Mouse (Mus musculus) hindbrain, embryonic 11.5 days (tissue): Measurements from ENCODE around the gene Zbtb16. TPM values are rescaled to one million over a fixed set of nuclear protein-coding genes. Genes with fewer than 3 reads are reported as not detected.
A peak's percentile ranks its signal among the peaks of the same experiment; 100 is the strongest.

Source experiments
- ATAC-seq: fragments of 200-750 bp; cut with Nextera tagmentation; 2 replicates; pipeline ENCODE4 v1.8.0; 2017; ENCODE audit warnings: mild to moderate bottlenecking, moderate TSS enrichment, moderate library complexity; ENCODE audit not compliant: low FRiP score
- DNase-seq: peaks from one replicate; pipeline ENCODE4 v3.0.0-alpha.2; 2015; ENCODE audit warnings: low spot score
- H3K27ac ChIP-seq: fragments of 300-500 bp; sonication (generic); 2 replicates; pipeline ENCODE4 v1.5.1; 2014; ENCODE audit warnings: mild to moderate bottlenecking, low read depth, low read length
- H3K27me3 ChIP-seq: fragments of 300-500 bp; sonication (generic); 2 replicates; pipeline ENCODE4 v1.6.1; 2014; ENCODE audit warnings: mild to moderate bottlenecking, low read length, moderate library complexity, mixed read lengths; ENCODE audit not compliant: control insufficient read depth, insufficient read depth
- H3K36me3 ChIP-seq: fragments of 300-500 bp; sonication (generic); 2 replicates; pipeline ENCODE4 v1.6.1; 2014; ENCODE audit warnings: mild to moderate bottlenecking, low read length, moderate library complexity, mixed read lengths; ENCODE audit not compliant: control insufficient read depth, insufficient read depth
- H3K4me1 ChIP-seq: fragments of 300-500 bp; sonication (generic); replicated peaks from 2 replicates; pipeline ENCODE4 v1.6.1; 2014; ENCODE audit warnings: low read length, mixed read lengths; ENCODE audit not compliant: control insufficient read depth, insufficient read depth
- H3K4me2 ChIP-seq: fragments of 300-500 bp; sonication (generic); replicated peaks from 2 replicates; pipeline ENCODE4 v1.6.1; 2014; ENCODE audit warnings: mild to moderate bottlenecking, low read depth, low read length
- H3K4me3 ChIP-seq: fragments of 300-500 bp; sonication (generic); 2 replicates; pipeline ENCODE4 v1.5.1; 2014; ENCODE audit warnings: low read depth, low read length
- H3K9ac ChIP-seq: fragments of 300-500 bp; sonication (generic); 2 replicates; pipeline ENCODE4 v1.6.1; 2014; ENCODE audit warnings: low read depth, low read length
- H3K9me3 ChIP-seq: fragments of 300-500 bp; sonication (generic); 2 replicates; pipeline ENCODE4 v1.6.1; 2016; ENCODE audit warnings: low read length; ENCODE audit not compliant: control insufficient read depth
- whole genome bisulfite sequencing: fragments of 180-500 bp; shearing (Covaris S2); extraction: QIAGEN DNeasy Blood & Tissue Kit; methylation state at CpG from one replicate; pipeline ENCODE4 v1.1.7; 2014; 5-methylcytosine and 5-hydroxymethylcytosine counted together
- polyA plus RNA-seq: library from polyadenylated mRNA; unstranded; fragments of >200 nt; fragmentation: Nextera tagmentation; extraction: Ambion mirVana; gene quantifications from 2 replicates; pipeline ENCODE4 v1.2.1, GENCODE M21; 2014

Gene Zbtb16
- polyA plus RNA-seq, 1 experiment from 2014 or later: 10.6 TPM

- Histone ChIP-seq H3K27ac (no peak overlapping the region), H3K4me3 (no peak overlapping the region), H3K36me3 (no peaks in the 10 kb centered on the region), H3K9ac (no peak overlapping the region), H3K27me3 (no peaks in the 10 kb centered on the region), H3K4me1 (peaks cover 2% of the 10 kb centered on the region; the same call in 1 of the 2 replicates), H3K9me3 (no peaks in the 10 kb centered on the region), H3K4me2 (no peak overlapping the region)
- no peak for ATAC-seq
- no peak for DNase-seq
- 90% methylated on average over 4 of the region's 4 CpGs for WGBS
Observed at GRCm38 (mm10) chr9:48856240-48856639, 20.2 kb upstream of the Zbtb16 start.

- Histone ChIP-seq H3K4me1 (no peaks in the 10 kb centered on the region), H3K4me2 (no peak overlapping the region), H3K4me3 (no peak overlapping the region), H3K27ac (no peak overlapping the region), H3K9ac (no peak overlapping the region), H3K9me3 (no peaks in the 10 kb centered on the region), H3K27me3 (no peaks in the 10 kb centered on the region), H3K36me3 (no peaks in the 10 kb centered on the region)
- ATAC-seq (no peak), DNase-seq (no peak)
- WGBS: 86% methylated on average over 5 of the region's 5 CpGs
Observed at GRCm38 (mm10) chr9:48849531-48849930, 13.5 kb upstream of the Zbtb16 start.

- H3K9me3 ChIP-seq: no peaks in the 10 kb centered on the region
- no peak overlapping the region for H3K9ac ChIP-seq
- ATAC-seq: no peak
- peaks cover 6% of the 10 kb centered on the region; the same call in 1 of the 2 replicates for H3K4me1 ChIP-seq
- H3K27ac ChIP-seq: no peak overlapping the region
- H3K27me3 ChIP-seq: no peaks in the 10 kb centered on the region; the same call in 1 of the 2 replicates
- H3K36me3 ChIP-seq: no peaks in the 10 kb centered on the region
- H3K4me3 ChIP-seq: no peak overlapping the region
- DNase-seq: no peak
- 82% methylated on average over 3 of the region's 3 CpGs for WGBS
- no peak overlapping the region for H3K4me2 ChIP-seq
Observed at GRCm38 (mm10) chr9:48839568-48839967, 3.5 kb upstream of the Zbtb16 start.

- Histone ChIP-seq H3K4me2 (no peak overlapping the region), H3K36me3 (no peaks in the 10 kb centered on the region), H3K9ac (no peak overlapping the region), H3K4me1 (peaks cover 10% of the 10 kb centered on the region; the same call in 1 of the 2 replicates), H3K9me3 (no peaks in the 10 kb centered on the region), H3K4me3 (no peak overlapping the region), H3K27ac (peak overlapping the region; percentile 11; the same call in 1 of the 2 replicates), H3K27me3 (no peaks in the 10 kb centered on the region; the same call in 1 of the 2 replicates)
- 68% methylated on average over 4 of the region's 4 CpGs for WGBS
- ATAC-seq: no peak
- no peak for DNase-seq
Observed at GRCm38 (mm10) chr9:48838346-48838745, 2.3 kb upstream of the Zbtb16 start.

GRCm38 (mm10) chr9:48837181-48837580 is 1.2 kb upstream of the Zbtb16 start:
- no peaks in the 10 kb centered on the region for H3K9me3 ChIP-seq
- H3K4me3 ChIP-seq: peak overlapping the region; percentile 84; the same call in 1 of the 2 replicates
- no peak overlapping the region for H3K27ac ChIP-seq
- ATAC-seq: no peak
- H3K4me2 ChIP-seq: peak overlapping the region; percentile 96
- H3K9ac ChIP-seq: no peak overlapping the region
- peaks cover 4% of the 10 kb centered on the region; the same call in 1 of the 2 replicates for H3K36me3 ChIP-seq
- no peaks in the 10 kb centered on the region; the same call in 1 of the 2 replicates for H3K27me3 ChIP-seq
- DNase-seq: peak; percentile 62
- peaks cover 10% of the 10 kb centered on the region; the same call in 1 of the 2 replicates for H3K4me1 ChIP-seq
- WGBS: 3% methylated on average over 14 of the region's 14 CpGs

GRCm38 (mm10) chr9:48836566-48836930 is 526 bp upstream of the Zbtb16 start:
- Histone ChIP-seq H3K9ac (no peak overlapping the region; the same call in 1 of the 2 replicates), H3K4me2 (peak overlapping the region; percentile 96), H3K4me3 (peak overlapping the region; percentile 84), H3K27ac (no peak overlapping the region; the same call in 1 of the 2 replicates), H3K27me3 (no peaks in the 10 kb centered on the region), H3K9me3 (no peaks in the 10 kb centered on the region), H3K36me3 (peaks cover 4% of the 10 kb centered on the region; the same call in 1 of the 2 replicates), H3K4me1 (peaks cover 10% of the 10 kb centered on the region; the same call in 1 of the 2 replicates)
- DNase-seq: no peak
- WGBS: 1% methylated on average over 12 of the region's 12 CpGs
- ATAC-seq: no peak; the same call in 1 of the 2 replicates

- ATAC-seq (no peak), DNase-seq (peak; percentile 70)
- Histone ChIP-seq H3K4me1 (peaks cover 10% of the 10 kb centered on the region; the same call in 1 of the 2 replicates), H3K27me3 (no peaks in the 10 kb centered on the region), H3K36me3 (peaks cover 4% of the 10 kb centered on the region), H3K27ac (no peak overlapping the region; the same call in 1 of the 2 replicates), H3K9me3 (no peaks in the 10 kb centered on the region), H3K4me3 (peak overlapping the region; percentile 84), H3K4me2 (peak overlapping the region; percentile 96), H3K9ac (peak overlapping the region; percentile 77)
- under 1% methylated on average over 57 of the region's 65 CpGs for WGBS
Observed at GRCm38 (mm10) chr9:48834541-48835411, 1.2 kb downstream of the Zbtb16 start.

GRCm38 (mm10) chr9:48834006-48834405 is 2.0 kb downstream of the Zbtb16 start:
- Histone ChIP-seq H3K4me3 (peak overlapping the region; percentile 84), H3K36me3 (peaks cover 4% of the 10 kb centered on the region), H3K9ac (peak overlapping the region; percentile 77), H3K9me3 (no peaks in the 10 kb centered on the region), H3K27ac (no peak overlapping the region), H3K4me2 (peak overlapping the region; percentile 96), H3K4me1 (peaks cover 10% of the 10 kb centered on the region; the same call in 1 of the 2 replicates), H3K27me3 (no peaks in the 10 kb centered on the region)
- 21% methylated on average over 4 of the region's 4 CpGs for WGBS
- ATAC-seq (no peak), DNase-seq (no peak)
